7 mouse cellular contexts compared by ENCODE assay signal in the genomic region with DNA sequence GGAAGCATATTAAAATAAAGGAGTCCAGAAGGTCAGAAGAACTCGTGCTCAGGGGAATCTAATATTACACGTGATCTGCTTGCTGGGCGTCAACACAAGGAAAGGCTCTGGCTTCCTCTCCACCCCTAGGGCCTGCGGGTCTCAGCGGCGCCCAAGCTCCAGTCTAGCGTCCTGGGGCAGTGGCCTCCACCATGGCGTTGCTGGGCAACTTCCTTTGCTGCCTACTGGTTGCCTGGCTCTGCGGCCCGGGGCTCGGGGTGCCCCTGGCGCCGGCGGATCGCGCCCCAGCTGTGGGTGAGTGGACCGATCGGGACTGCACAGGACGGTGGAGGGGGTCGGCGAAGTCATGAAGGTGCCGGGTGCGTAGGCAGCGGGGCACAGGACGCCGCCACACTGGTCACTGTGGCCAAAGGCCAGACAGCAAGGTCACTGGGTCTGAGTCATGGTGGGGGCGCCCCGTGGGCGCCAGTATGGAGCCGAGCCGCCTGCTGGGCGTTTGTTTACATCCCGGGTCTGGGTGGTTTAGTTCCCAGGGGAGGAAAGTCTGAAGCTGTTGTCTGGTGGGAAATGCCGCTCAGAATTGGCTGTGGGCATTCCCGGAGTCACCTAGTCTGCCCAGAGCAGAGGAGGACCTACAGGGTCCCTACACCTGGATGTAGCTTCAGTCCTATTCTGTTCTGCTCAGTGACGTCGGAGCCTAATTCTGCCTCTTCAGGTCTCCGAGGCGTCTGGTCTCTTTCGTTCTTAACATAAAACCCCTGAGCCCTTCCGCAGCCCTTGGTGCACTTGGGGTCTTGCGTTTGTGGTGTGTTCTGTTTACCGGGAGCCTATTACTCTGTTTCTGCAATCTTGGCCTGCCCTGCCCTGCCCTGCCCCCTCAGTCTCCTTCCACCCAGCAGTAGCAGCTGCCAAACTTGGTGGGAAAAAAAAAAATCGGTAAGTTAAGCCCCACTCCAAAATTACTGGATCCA. TPM values are rescaled to one million over a fixed set of nuclear protein-coding genes. Genes with fewer than 3 reads are reported as not detected.
DNase-seq lines count a peak whose midpoint lies in the region; ATAC-seq lines count a peak whose summit lies in the region.

No protein-coding gene starts in this region.

- WGBS in intestine, embryonic 16.5 days = 1% methylated on average over 44 of the region's 44 CpGs
- WGBS in limb, embryonic 15.5 days = under 1% methylated on average over 44 of the region's 44 CpGs
- WGBS in midbrain, embryonic 14.5 days = under 1% methylated on average over 44 of the region's 44 CpGs

- peak; percentile 81 to 83 for DNase-seq in adrenal gland, postnatal 36 days
- peak; percentile 66 for DNase-seq in embryo, embryonic 9.5 days (ENCODE audit: extremely low spot score)
- DNase-seq in heart, adult 11 months = peak; percentile 98
- DNase-seq in midbrain, embryonic 14.5 days = peak; percentile 62
- peak; percentile 53 to 56 for DNase-seq in spleen, postnatal 10 days (ENCODE audit: low spot score in 2 of 2)

- peak; percentile 90 for ATAC-seq in intestine, embryonic 16.5 days
- peak; percentile 58; the same call in 1 of the 2 replicates for ATAC-seq in limb, embryonic 15.5 days (ENCODE audit: insufficient number of reproducible peaks, low FRiP score, low TSS enrichment, low read depth)
- ATAC-seq in midbrain, embryonic 14.5 days (ENCODE audit: low FRiP score, low TSS enrichment) = peak; percentile 75

- H3K27me3 ChIP-seq in intestine, embryonic 16.5 days (replicated peaks; ENCODE audit: control insufficient read depth, insufficient read depth, low read length) = no peaks in the 10 kb centered on the region
- H3K27me3 ChIP-seq in limb, embryonic 15.5 days = no peaks in the 10 kb centered on the region
- no peaks in the 10 kb centered on the region for H3K27me3 ChIP-seq in midbrain, embryonic 14.5 days (ENCODE audit: control insufficient read depth, insufficient read depth, low read length)

- H3K9me3 ChIP-seq in intestine, embryonic 16.5 days (ENCODE audit: control insufficient read depth, low read length) = no peaks in the 10 kb centered on the region
- no peaks in the 10 kb centered on the region for H3K9me3 ChIP-seq in limb, embryonic 15.5 days
- peaks cover 5% of the 10 kb centered on the region for H3K9me3 ChIP-seq in midbrain, embryonic 14.5 days (ENCODE audit: control insufficient read depth, low read length)

- peak overlapping the region; percentile 95 for H3K4me2 ChIP-seq in intestine, embryonic 16.5 days (ENCODE audit: low read depth, low read length)
- H3K4me2 ChIP-seq in limb, embryonic 15.5 days = peak overlapping the region; percentile 96
- H3K4me2 ChIP-seq in midbrain, embryonic 14.5 days (ENCODE audit: low read length) = peak overlapping the region; percentile 97

- peak overlapping the region; percentile 92 for H3K9ac ChIP-seq in intestine, embryonic 16.5 days (ENCODE audit: low read depth, low read length)
- peak overlapping the region; percentile 61 for H3K9ac ChIP-seq in limb, embryonic 15.5 days
- peak overlapping the region; percentile 70 for H3K9ac ChIP-seq in midbrain, embryonic 14.5 days (replicated peaks; ENCODE audit: low read length)

- peak overlapping the region; percentile 74 for H3K4me3 ChIP-seq in intestine, embryonic 16.5 days (ENCODE audit: low read length)
- H3K4me3 ChIP-seq in limb, embryonic 15.5 days = peak overlapping the region; percentile 54
- H3K4me3 ChIP-seq in midbrain, embryonic 14.5 days (replicated peaks; ENCODE audit: low read depth, low read length) = peak overlapping the region; percentile 55

- no peaks in the 10 kb centered on the region for H3K36me3 ChIP-seq in intestine, embryonic 16.5 days (ENCODE audit: control insufficient read depth, insufficient read depth, low read length)
- no peaks in the 10 kb centered on the region for H3K36me3 ChIP-seq in limb, embryonic 15.5 days
- no peaks in the 10 kb centered on the region for H3K36me3 ChIP-seq in midbrain, embryonic 14.5 days (ENCODE audit: control insufficient read depth, insufficient read depth, low read length)

- peak overlapping the region; percentile 89 for H3K27ac ChIP-seq in intestine, embryonic 16.5 days (ENCODE audit: low read length)
- no peak overlapping the region for H3K27ac ChIP-seq in limb, embryonic 15.5 days
- peak overlapping the region; percentile 55 for H3K27ac ChIP-seq in midbrain, embryonic 14.5 days (replicated peaks; ENCODE audit: low read depth, low read length)

- H3K4me1 ChIP-seq in intestine, embryonic 16.5 days (ENCODE audit: control insufficient read depth, insufficient read depth, low read length) = peaks cover 13% of the 10 kb centered on the region
- peaks cover 16% of the 10 kb centered on the region for H3K4me1 ChIP-seq in limb, embryonic 15.5 days
- H3K4me1 ChIP-seq in midbrain, embryonic 14.5 days (ENCODE audit: control insufficient read depth, insufficient read depth, low read length) = 0 out of 2 replicates have a peak, but pooled peaks cover 11% of the 10 kb centered on the region

RNA-seq across cellular contexts. Expression of gene Smpdl3a, which starts 0.6 kb away (rescaled TPM):
- 10 to 100 TPM; 39.5 to 47.0 TPM for total RNA-seq in adrenal gland, postnatal 36 days (2021)
- 81.6 and 99.0 TPM in 2 replicates for polyA plus RNA-seq in intestine, embryonic 16.5 days (2015; fragmentation: Nextera tagmentation; extraction: Ambion mirVana)
- polyA plus RNA-seq in limb, embryonic 15.5 days (2015; fragmentation: Nextera tagmentation; extraction: Ambion mirVana) = 15.4 and 16.8 TPM in 2 replicates
- polyA plus RNA-seq in midbrain, embryonic 14.5 days (2014; fragmentation: Nextera tagmentation; extraction: Ambion mirVana) = 16.6 and 18.7 TPM in 2 replicates

RNA-seq across cellular contexts. Expression of gene Fabp7, which starts 10.1 kb away (rescaled TPM):
- 1 to 10 TPM; 1.4 to 1.6 TPM for total RNA-seq in adrenal gland, postnatal 36 days (2021)
- 32.8 and 36.5 TPM in 2 replicates for polyA plus RNA-seq in intestine, embryonic 16.5 days (2015; fragmentation: Nextera tagmentation; extraction: Ambion mirVana)
- 9.3 and 9.6 TPM in 2 replicates for polyA plus RNA-seq in limb, embryonic 15.5 days (2015; fragmentation: Nextera tagmentation; extraction: Ambion mirVana)
- 1,508 and 1,932 TPM in 2 replicates for polyA plus RNA-seq in midbrain, embryonic 14.5 days (2014; fragmentation: Nextera tagmentation; extraction: Ambion mirVana)

Comparison
In these comparisons a context has a peak if more than half of its experiments do, and no peak if none do; other contexts are left out.
1. RNA of gene Fabp7, which starts 10.1 kb away (polyA plus RNA-seq): 1,508 to 1,932 TPM in midbrain, embryonic 14.5 days; 32.8 to 36.5 TPM in intestine, embryonic 16.5 days and 9.3 to 9.6 TPM in limb, embryonic 15.5 days; every median in the first group is over 10 times any median in the second.
2. Peak in every context shown above with its lines, with median percentiles within 50 percentile points of each other: DNase-seq, ATAC-seq, H3K4me2 ChIP-seq, H3K4me3 ChIP-seq and H3K9ac ChIP-seq.